Mouse (Mus musculus) mouse embryonic stem cell (cell line): ENCODE data around the gene Zfp281.

Source experiments
- in situ Hi-C, 2 experiments: fragments of 300-500 bp; cut with MboI; formaldehyde crosslinking; loops; 1 replicate in 1 of 2; 3 replicates in 1 of 2; pipeline ENCODE4 v1.14.3; 2019 to 2020; ENCODE audit warnings: low sequenced_read_pairs in 2 of 2, low pct_unique_long_range_greater_than_20kb in 1 of 2, mixed read lengths in 1 of 2; ENCODE audit not compliant: unreplicated experiment in 1 of 2

Zfp281 gene

DNA sequence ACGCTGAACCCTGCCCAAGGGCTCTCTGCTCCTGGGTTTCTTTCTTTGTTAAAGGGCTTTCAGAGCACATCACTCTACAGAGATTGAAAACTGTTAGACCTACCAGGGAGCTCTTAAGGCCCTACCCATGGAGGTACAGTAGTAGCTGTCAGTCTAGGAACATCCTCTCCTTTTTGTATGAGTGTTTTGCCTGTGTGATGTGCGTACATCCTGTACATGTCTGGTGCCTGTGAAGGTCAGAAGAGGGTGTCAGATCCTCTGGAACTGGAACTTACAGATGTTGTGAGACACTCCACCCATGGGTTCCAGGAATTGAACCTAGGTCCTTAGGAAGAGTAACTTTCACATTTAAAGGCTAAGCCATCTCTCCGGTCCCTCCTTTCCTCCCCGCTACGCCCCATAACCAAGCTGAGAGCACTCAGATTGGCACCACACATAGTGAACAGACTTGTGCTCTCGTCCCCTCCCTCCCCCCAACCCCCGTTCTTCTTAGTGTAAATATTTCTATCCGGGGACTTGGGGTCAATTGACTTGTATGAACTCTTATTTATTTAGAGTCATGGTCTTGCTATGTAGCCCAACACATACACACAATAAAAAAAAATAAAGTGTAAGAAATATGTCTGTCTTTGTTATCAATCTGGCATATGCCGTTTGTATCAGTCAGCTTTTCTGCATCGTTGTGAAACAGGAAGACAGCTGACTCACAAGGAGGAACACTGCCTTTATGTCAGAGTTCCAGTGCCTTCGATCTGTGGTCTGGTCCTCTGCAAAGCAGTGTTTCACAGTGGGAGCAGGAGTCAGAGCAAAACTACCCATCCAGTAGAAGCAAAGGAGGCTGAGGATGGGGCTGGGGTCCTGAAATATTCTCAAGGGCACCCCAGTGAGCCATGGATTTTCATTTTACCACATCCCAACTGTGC, 16.1 kb upstream of the Zfp281 start:
- in situ Hi-C loops = no loop called here

DNA sequence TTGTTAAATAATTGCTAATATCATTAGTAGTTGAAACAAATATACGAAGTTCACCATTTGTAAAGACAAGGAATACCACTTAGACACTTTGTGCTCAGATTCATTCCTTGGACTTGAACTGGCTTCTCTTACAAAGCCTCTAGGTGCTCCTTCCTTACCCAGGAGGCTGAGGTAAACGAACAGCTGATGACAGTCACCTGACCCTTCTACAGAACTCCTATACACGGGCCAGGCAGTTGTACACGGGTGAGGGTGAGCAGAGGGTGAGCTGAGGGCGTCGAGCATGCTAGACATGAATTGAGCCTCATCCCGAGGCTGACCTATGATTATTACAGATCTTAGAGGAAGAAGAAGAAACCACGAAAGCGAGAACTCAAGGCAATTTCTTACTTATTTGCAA, 12.9 kb upstream of the Zfp281 start:
- in situ Hi-C loops = no loop called here

DNA sequence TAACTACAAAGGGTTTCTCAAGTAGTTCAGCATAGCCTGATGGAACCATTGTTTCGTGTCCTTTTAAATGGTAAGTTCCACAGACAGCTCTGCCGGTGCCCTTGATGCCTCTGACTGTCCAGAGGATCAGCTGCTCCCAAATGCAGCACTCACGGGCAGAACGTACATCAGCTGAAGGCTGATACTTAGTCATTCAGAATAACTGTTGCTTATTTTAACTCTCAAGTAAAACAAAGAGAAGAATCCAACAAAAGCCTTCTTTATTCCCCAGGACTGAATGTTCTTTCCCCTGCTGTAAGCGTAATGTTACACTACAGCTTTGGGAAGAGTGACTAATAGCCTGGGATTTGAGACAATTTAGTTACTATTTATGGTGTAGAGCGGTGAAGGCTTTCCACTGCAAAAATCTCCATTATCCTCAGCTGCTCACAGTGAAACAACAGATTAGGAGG, 11.4 kb upstream of the Zfp281 start:
- in situ Hi-C loops = no loop called here

DNA sequence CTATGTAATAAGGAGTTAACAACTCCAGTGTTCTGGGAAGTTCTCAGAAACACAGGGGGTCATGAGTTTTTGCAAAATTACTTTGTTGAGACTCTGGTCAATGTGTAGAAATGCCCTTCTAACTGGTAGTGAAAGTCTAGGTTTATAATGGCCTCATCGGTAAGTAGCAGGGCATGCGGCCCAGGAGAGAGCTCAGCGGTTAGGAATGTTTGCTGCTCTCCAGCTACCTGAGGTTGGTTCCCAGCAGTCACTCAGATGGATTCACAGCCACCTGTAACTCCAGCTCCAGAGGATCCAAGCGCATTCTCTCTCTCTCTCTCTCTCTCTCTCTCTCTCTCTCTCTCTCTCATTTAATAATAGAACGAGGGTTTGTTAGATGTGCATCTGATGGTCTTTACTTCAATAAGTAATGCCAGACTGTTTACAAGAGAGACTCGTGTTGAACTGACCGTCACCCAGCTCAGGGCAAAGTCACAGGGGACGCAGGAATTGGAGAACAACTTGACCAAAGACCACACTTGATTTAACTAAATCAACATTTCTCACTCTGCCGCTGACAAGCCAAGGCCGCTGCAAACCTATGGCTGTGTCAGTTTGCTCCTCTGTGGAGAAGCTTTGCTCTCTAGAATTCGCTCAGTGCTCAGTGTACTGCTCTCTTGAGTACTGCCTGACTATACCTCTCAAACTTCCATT, 9.8 kb upstream of the Zfp281 start:
- in situ Hi-C loops = no loop called here

DNA sequence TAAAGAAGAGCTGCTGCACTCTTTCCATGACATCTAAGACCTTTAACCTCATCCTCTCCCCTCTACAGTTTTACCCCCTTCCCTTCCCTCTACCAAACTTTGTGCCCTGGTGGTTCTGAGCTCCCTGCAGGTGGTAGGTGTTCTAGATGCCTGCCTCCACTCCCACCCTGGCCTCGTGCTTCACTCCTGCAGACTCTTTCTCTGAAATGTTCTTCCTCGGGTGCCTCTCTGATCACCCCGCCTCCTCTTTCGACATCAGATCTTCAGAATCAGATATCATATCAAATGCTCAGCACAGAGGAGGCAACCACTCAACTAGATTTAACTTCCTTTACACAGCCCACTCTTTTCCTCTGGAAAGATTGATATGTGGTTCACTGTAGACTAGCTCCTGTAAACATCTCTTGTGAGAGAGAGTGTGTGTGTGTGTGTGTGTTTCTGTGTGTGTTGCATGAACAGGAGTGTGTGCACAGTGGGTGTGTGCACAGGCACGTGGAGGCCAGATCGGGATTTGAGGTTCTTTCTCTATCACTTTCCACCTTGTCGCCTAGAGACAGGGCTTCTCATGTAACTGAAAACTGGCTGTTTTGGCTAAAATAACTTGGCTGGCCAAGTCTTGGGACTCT, 7.4 kb upstream of the Zfp281 start:
- in situ Hi-C loops = no loop called here

DNA sequence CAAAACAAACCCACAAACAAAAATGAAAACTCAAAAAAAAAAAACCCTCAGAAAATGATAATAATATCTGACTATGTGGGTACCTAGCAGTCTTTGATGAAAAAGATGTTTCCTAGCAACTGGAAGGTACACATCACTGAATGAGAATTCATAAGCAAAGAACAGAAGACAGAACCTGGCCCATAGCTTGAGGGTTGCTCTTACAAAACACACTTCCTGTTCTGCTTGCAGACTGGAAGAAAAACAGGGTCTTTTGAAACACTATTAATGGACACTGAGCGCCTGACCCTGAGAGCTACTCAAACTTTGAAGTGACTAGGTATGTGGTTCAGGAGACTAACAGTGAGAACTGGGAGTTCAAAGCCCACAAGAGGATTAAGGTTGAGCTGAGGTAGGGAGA, 6.1 kb upstream of the Zfp281 start:
- in situ Hi-C loops = no loop called here

DNA sequence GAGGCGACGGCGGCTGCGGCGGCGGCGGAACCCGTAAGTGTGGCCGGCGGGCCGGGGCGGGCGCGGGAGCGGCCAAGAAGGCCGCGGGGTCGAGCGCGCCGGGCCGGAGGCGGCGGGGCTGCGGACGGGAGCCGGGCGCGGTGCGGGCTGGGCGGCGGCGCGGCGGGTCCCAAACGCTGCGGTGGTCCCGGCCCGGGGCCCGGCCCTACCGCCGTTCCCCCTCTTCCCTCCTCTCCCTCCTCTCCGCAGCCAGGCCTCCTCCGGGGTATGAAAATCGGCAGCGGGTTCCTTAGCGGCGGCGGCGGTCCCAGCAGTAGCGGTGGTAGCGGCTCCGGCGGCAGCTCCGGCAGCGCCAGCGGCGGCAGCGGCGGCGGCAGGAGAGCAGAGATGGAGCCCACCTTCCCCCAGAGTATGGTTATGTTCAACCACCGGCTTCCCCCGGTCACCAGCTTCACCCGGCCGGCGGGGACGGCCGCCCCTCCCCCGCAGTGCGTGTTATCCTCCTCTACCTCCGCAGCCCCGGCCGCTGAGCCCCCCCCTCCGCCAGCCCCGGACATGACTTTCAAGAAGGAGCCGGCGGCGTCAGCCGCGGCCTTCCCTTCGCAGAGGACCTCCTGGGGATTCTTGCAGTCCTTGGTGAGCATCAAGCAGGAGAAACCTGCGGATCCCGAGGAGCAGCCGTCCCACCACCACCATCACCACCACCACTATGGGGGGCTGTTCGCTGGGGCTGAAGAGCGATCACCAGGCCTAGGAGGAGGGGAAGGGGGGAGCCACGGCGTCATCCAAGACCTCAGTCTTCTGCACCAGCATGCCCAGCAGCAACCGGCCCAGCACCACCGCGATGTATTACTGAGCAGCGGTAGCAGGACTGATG, 556 bp downstream of the Zfp281 start:
- in situ Hi-C loops = no loop called here

DNA sequence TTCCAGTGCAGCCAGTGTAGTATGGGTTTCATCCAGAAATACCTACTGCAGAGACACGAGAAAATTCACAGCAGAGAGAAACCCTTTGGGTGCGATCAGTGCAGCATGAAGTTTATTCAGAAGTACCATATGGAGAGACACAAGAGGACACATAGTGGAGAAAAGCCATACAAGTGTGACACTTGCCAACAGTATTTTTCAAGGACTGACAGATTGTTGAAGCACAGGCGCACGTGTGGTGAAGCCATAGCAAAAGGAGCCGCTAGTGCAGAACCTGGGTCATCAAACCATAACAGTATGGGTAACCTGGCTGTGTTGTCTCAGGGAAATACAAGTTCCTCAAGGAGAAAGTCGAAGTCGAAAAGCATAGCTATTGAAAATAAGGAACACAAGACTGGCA, 1.4 kb downstream of the Zfp281 start:
- in situ Hi-C loops = no loop called here

DNA sequence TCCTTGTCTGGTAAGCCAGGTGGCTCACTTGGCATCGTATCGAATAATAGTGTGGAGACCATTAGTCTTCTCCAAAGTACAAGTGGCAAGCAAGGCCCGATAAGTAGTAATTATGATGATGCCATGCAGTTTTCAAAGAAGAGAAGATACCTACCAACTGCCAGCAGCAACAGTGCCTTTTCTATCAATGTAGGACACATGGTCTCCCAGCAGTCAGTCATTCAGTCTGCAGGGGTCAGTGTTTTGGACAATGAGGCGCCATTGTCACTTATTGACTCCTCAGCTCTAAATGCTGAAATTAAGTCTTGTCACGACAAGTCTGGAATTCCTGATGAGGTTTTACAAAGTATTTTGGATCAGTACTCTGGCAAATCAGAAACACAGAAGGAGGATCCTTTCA, 2.1 kb downstream of the Zfp281 start:
- in situ Hi-C loops = no loop called here

DNA sequence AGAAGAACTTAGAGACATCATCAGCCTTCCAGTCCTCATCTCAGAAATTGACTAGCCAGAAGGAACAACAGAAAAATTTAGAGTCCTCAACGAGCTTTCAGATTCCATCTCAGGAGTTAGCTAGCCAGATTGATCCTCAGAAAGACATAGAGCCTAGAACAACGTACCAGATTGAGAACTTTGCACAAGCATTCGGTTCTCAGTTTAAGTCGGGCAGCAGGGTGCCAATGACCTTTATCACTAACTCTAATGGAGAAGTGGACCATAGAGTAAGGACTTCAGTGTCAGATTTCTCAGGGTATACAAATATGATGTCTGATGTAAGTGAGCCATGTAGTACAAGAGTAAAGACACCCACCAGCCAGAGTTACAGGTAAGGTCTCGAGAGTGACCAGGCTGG, 2.9 kb downstream of the Zfp281 start:
- in situ Hi-C loops = no loop called here

DNA sequence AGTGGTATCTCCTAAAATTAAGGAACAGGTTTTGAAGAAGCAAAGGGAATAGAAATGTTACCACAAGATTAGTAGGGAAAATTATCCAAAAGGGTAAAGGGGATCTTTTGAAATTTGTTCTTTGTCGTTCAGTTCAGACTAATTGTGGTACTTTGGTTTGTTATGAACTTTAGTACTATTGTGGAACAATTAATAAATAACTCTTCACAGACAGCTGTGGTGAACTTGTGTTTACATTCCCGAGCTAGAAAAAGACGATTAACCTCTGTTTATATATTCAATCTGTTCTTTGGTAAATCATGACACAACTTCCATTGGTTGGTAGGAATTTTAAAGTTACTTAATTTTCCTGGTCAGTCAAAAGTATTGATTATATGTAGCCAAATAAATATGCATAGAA, 8.2 kb downstream of the Zfp281 start:
- in situ Hi-C loops = no loop called here

DNA sequence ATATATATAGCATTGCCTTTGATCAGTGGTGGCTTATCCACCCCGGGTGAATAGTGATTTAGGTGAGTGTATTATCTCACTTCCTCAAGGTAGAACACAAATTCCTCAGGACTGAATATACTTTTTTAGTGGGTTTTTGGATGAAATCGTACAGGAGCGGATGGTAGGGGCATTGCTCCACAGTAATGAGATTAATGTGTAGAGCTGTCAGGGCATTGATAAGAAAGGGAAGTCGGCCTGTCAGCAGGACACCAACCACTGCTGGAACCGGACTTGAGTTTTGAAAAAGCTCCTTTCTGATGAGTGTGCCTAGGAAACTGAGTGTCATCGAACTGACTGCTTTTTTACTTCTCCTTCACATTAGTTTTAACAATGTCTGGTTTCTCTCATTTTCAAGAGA, 10.9 kb downstream of the Zfp281 start:
- in situ Hi-C loops = no loop called here

DNA sequence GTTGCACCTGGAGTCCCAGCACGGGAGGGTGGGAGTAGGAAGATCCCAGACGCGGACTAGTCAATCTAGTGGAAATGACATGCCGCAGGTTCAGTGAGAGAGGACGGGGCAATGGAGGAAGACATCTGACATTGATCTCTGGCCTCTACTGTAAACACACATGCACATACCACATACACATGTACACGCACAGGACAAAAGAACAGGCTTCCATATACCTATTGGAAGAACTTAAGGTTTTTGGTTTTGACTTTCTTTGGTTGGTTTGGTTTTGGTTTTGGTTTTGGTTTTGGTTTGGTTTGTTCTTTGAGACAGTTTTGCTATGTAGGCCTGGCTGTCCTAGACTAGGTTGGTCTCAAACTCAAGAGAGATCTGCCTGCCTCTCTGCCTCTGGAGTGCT, 12.2 kb downstream of the Zfp281 start:
- in situ Hi-C loops = no loop called here

DNA sequence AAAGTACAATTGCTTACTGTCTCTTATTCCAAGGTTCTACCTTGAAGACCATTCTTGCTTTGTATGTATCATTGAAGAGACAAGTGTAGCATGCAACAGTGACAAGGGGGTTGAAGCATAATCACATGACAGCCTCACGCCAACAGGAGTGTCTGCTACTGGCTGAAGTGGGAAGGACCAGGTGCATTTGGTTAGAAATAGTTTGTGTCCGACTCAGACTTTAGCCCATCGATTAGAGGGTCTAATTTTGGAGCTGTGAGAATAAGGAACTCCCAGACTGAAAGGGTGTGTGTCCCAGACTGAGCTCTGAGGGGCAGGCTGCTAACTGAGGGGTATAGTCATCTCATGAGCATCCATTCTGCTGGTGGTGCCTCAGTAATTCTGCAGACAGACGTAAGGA, 13.0 kb downstream of the Zfp281 start:
- in situ Hi-C loops = no loop called here

DNA sequence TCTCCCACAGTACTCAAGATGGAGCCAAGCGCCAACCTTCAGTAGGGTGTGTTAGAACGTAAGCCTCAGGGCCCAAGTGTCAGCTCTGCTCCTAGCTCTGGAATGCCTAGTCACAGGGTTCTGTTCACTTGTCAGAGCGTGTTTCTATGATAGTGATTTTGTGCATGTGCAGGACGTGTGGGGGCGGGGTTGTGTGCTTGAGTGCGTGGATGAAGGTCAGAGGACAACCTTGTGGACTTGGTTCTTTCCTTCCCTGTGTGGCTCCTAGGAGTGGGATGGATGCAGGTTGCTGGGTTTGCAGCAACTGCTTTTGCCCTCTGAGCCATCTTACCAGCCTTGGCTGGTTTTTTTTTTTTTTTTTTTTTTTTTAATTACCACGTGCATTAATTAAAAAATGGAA, 13.5 kb downstream of the Zfp281 start:
- in situ Hi-C loops = no loop called here

DNA sequence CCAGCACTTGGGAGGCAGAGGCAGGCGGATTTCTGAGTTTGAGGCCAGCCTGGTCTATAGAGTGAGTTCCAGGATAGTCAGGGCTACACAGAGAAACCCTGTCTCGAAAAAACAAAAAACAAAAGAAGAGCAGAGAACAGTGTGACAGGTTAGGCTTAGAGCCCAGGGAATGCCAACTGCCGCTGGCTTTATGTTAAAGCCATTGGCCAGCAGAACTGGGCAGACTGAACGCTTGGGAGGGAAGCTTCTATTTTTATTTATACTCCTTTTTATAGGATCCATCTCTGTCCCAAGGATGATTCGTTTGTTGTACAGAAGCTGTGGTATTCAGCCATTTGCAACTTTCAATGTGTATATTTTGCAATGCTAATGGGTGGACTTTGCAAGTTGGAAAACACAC, 14.0 kb downstream of the Zfp281 start:
- in situ Hi-C loops = no loop called here

DNA sequence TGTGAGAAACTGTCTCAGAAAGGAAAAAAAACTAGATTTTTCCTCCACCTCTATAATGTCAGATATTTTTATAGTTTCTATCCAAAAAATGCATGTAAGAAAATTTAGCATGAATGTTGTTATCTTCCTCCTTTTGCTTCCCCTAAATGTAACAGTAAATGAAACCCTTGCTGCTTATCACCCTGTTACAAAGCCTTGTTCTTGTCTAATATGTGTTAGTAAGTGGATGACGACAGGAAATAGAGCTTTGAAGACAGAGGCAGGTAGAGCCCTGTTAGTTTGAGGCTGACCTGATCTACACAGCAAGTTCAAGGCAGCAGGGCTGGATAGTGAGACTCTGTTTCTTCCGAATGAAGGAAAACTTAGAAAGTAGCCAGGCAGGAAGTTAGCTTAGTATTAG, 14.5 kb downstream of the Zfp281 start:
- in situ Hi-C loops = no loop called here

DNA sequence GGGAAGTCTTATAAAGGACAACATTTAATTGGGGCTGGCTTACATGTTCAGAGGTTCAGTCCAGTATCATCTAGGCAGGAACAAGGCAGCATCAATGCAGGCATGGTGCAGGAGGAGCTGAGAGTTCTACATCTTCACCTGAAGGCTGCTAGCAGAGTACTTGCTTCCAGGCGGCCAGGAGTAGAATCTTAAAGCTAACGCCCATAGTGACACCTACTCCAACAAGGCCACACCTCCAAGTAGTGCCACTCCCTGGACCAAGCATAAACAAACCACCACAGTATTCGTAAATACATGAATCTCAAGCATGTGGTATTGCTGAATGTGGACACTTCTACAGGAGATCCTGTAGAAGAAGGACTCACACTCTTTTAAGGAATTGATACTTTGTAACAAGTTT, 18.0 kb downstream of the Zfp281 start:
- in situ Hi-C loops = no loop called here

DNA sequence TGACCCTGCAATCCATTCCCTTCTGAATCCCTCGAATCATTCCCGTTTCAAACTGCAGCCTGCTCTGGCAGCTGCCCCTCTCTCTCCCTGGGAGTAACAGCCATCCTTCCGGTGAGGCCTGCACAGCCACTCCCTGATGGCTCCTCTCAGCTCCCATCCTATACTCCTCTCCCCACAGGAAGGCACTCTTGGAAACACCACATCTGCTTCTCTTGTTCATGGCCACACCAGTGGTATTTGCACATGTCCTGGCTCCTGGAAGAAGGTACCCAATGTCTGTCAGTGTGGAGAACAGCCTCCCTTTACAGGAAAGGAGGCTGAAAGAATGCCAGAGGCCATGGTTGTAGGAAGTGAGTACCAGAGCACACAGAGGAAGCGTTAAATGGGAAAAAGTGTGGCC, 19.8 kb downstream of the Zfp281 start:
- in situ Hi-C loops = no loop called here
